Mouse (Mus musculus) cerebellum, adult 9-11 months (tissue): ENCODE results near the gene Rtn4rl1.

Experiments used
- DNase-seq: peaks from one replicate; pipeline ENCODE4 v3.0.0; 2022

Gene Rtn4rl1

DNA sequence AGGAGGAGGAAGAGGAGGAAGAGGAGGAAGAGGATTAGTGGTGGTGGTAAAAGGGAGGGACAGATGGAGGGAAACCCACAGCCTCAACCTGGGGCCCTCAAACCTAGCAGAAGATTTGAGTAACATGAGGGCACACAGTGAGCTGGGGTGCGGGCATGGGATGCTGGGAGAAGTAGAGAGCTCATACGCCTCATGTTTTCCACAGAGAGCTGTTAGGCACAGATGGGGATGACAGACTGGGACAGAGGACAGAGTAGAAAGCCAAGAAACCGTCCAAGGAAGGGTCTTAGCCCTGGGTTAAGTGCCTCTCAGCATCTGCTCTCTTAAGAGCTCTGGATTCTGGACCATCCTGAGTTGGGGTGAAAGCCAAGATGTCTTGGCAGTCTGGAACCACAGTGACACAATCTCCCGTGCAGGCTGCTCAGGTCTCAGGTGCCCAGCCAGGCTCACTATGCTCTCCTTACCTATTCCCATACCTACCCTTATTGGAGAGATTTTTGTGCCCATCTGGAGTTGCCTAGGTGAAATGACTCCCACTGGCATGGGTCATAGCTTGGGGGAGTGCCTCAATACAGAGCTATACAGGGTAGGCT lies 63.6 kb downstream of the Rtn4rl1 start:
- peak; percentile 69 for DNase-seq

DNA sequence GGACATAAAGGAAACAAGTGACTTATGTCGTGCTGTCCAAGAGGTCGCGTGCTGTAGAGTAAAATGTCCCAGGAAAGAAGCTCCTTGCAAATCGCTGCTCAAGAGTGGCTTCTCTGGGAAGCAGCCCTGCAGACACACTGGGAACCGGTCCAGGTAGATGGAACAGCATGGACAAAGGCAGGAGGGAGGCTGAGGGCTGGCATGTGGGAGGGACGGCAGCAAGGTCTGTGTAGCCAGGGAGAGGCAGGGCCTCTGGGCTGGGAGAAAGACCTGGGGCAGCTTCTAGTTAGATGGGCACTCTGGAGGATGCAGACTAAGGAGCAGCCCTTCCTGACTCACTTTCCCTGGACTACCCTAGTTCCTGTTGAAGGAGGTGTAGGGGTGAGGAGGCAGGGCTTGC lies 65.8 kb downstream of the Rtn4rl1 start:
- DNase-seq: peak; percentile 91

DNA sequence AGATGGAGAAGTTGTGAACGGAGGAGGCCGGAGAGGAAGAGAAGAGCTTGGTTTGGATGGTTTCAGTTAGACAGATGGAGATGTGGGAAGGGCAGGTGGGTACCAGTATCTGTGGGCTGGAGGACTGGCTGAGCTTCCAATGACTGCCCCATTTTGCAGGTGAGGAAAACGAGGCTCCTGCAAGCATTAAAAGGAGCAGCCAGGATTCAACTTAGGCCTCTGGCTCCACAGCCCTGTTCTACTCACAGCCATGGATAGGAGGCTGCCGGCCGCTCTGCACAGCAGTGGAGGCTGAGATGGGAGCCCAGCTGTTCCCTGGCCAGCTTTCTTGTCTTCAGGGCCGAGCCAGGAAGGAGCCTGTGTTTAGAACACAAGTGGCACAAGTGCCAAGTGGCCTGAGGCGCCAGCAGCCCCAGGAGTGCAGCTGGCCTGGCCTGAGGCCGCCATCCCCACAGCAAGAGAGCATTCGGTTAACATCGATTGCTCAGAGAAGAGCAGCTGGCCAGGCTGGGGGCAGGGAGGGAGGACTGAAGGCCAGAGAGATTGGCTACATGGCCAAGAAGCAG lies 66.5 kb downstream of the Rtn4rl1 start:
- DNase-seq: peak; percentile 76

DNA sequence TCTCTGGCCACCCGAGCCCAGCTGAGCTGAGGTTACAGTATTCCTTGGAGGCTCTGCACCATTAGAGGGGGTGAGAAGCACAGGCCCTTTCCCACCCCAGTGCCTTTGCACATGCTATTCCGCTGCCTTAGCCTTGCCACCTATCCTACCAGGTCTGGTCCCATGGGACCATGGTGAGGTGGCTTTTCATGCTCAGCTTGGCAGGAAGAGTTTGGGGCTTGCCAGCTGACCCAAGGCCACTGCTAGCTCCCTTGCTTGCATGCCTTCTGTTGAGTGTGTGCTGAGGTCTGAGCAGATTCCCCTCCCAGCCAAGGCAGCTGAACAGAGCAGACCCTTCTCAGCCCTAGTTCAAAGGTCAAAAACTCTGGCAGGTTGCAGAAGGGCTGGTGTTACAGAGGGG lies 67.4 kb downstream of the Rtn4rl1 start:
- DNase-seq: peak; percentile 61

DNA sequence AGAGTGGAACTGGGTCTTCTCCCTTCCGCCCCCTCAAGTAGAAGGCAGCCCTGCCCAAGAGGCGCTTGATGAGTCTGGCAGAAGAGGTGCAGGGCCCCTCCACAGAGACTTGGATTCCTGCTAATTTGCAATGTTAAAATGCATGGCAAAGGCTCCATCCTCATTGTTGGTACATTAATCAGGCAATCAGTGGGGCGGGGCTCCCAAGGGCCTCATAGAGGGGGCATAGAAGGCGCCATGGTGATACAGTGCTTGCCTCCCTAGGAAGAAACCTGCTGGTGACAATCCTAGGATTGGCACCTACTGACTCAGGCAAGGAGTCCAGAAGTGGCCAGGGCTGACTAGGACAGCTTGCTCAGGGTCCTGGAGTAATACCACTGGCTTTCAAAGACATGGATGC lies 68.1 kb downstream of the Rtn4rl1 start:
- no peak for DNase-seq

DNA sequence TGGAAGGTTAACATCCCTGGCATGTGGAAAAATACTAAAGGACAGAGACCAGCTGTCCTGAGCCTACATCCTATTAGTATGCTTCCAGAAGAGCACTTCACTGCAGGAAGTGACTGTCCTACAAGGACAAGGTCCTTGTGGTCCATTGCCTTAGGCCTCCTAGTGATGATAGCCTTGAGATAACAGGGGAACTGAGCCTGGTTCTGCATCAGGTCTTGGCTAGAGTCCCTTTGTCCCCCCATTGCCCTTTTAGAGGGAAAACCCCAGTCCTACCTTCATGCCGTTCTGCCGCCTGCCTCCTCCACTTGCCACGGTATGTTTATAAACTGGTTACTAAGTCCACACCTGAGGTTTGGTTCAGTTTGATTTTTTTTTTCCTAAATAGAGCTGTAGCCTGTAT lies 68.6 kb downstream of the Rtn4rl1 start:
- DNase-seq: no peak

DNA sequence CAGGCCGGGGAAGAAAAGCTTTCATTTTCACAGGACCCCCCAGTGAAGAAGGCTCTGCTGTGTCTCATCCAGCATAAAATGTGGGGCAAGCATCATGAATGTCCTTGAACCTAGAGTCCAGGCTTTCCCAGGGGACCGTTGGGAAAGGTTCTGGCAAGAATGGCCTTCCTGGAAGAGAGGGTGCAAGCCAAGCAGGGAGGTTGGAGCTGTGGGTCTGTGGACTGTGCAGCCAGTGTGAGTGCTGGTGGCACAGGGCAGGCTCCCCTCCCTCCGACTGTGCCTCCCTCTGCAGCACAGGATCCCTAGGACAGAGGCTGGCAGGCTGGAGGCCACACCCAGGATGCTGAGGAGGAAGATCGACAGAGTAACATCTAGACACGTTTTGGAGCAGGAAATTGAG lies 69.2 kb downstream of the Rtn4rl1 start:
- DNase-seq: no peak

DNA sequence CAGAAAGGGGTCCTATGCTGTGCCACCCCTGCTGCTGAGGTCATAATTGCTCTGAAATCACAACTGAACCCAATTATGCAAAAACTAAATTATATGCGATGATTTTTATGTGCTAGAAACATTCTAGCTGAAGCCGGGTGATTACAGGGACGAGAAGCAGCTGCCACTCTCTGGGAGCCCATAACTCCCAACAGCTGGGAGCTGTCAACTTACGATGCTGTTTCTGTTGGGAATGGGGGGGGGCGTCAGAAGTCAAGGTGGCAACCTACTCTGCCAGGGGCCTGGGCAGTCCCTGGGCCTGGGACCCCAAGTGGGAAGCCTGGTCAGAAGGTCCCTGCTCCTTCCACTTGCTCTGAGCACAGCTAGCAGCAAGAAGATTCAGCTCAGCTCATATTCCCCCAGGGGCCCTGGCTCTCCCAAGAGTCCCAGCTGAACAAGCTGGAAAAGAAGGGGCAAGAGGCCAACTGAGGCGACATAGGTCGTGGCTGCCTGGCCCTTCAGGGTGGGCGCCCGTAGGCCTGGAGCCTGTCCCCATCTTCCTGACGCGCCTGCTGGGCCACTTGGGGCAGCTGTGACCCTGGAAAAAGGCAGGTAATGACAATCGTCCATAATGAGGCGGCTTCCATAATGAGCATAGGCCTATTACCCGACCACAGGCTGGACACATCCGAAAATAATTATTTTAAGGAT lies 69.8 kb downstream of the Rtn4rl1 start:
- DNase-seq: peak; percentile 51

DNA sequence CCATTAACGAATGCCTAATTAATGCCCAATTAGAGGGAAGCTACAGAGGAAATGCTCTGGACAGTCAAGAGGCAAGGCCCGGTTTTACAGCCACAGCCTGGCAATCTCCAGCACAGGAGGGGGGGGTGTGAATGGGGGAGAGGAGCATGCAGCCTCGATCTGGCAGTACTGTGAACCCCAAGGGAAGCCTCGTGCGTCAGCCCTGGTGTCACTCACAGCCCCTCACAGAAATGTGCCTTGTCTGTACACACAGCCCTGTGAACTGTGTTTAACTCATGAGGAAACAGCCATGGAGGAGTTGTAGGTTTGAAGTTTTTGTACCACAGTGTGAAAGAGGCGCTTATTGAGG lies 70.4 kb downstream of the Rtn4rl1 start:
- no peak for DNase-seq

DNA sequence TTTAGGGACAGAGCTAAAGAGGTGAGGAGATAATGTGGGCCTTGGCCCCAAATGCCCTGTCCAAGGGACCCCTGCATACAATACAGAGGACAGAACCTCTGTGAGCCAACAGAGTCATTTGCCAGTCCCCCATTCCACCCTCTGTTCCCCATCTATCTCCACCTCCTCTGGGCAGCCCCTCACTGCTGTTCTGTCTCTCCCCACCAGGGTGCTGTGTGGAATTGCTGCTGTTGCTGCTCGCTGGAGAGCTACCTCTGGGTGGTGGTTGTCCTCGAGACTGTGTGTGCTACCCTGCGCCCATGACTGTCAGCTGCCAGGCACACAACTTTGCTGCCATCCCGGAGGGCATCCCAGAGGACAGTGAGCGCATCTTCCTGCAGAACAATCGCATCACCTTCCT lies 71.0 kb downstream of the Rtn4rl1 start:
- no peak for DNase-seq

DNA sequence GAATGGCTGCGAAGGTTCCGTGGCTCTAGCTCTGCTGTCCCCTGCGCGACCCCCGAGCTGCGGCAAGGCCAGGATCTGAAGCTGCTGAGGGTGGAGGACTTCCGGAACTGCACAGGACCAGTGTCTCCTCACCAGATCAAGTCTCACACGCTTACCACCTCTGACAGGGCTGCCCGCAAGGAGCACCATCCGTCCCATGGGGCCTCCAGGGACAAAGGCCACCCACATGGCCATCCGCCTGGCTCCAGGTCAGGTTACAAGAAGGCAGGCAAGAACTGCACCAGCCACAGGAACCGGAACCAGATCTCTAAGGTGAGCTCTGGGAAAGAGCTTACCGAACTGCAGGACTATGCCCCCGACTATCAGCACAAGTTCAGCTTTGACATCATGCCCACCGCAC lies 72.0 kb downstream of the Rtn4rl1 start:
- peak; percentile 40 for DNase-seq

DNA sequence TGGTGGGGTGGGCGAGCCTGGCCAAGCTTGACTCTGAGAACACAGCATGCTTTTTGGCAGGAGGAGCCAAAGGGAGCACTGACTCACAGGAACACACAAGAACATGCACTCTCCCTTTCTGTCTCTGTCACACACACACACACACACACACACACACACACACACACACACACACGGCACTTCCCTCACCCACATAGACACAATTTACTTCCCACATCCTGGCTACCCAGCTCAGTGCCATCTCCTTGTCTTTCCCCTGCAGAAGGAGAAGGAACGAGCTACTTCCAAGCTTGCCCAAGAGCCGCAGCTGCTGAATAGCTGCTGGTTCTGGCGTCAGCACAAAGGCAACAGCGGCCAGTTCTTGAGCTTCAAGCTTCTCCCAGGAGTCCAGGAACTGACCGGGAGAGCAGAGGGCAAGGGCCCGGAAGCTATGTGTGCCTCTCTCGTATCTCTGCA lies 74.3 kb downstream of the Rtn4rl1 start:
- peak; percentile 49 for DNase-seq

DNA sequence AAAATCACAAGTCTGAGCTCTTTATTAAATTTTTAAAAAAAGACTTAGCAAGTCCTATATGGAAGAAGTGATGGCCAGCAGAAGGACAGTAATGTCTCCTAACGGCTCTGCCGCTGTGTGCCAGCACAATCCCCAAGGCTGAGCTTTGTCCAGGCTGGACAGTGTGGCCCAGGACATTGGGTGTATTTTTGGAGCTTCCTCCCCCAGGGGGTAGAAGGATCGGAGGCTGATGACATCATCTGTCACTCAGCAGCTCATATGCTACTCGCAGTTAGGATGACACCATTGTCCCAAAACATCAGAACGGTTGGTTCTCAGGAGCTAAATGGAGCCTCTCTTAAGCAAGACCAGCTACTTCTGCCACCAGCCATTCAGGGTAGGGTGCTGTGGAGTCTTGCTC lies 74.9 kb downstream of the Rtn4rl1 start:
- peak; percentile 73 for DNase-seq

DNA sequence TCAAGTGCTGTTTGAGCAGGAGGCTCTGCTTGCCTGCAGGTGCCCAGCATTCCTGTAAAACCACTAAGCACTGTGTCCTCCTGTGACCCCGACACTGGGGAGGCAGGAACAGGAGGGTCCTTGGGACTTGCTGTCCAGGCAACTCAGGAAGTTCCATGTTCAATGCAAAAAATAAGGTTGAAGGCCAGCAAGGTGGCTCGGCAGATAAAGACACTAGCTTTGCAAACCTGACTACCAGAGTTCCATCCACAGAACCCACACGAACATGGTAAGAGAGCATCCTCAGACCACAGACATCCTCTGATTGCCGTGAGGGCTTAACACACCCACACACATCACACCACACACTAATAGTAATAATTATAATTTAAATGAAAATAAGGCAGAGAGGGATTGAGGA lies 75.6 kb downstream of the Rtn4rl1 start:
- DNase-seq: no peak

DNA sequence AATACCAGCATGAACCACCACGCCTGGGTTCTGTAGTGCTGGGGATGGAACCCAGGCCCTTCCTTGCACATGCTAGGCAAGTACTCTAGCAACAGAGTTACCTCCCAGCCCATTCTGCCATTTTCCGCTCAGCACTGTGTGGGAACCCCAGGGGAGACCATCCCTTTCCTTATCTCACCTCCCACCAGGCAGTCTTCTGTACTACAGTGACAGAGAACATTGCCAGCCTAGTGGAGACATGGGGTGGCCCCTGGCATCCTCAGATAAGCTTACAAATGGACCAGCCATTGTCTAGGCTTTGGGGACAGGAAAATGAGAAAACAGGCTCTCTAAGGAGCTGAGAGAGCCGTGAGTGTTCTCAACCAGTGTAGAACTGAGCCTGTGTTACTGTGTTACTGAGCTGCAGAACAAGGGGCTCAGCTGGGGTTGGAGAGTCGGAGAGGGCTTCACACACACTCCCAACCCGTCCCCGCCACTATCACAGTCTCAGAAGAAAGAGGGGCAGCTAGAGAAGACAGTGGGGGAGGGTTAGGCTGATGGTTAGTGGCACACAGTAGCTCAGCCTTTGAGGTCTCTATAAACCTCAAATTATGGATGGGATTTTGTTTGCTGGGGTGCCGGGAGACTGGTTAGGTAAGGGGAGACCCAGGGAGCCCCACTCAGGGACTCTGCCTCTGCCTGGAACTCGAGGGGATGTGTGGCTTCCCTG lies 76.8 kb downstream of the Rtn4rl1 start:
- DNase-seq: no peak

DNA sequence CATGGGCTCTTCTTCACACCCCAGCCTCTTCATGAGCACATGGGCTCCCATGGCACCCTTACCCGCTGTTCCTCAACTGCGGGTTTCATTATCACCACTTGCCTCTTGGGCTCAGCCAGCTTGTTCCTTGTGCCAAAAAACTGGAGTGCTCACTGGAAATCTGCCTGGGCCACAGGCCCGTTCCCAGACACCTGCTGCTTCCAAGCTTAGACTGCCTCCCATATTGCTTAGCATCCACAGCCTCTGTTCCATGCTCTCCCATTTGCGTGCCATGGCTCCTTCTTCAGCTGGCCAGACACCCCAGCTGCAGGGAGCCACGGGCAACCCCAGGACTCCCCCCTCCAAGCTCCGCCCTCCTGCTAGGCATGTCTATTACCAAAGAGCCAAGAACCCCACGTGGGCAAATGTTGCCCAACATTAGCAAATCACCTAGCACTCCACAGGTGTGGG lies 77.4 kb downstream of the Rtn4rl1 start:
- peak; percentile 87 for DNase-seq

DNA sequence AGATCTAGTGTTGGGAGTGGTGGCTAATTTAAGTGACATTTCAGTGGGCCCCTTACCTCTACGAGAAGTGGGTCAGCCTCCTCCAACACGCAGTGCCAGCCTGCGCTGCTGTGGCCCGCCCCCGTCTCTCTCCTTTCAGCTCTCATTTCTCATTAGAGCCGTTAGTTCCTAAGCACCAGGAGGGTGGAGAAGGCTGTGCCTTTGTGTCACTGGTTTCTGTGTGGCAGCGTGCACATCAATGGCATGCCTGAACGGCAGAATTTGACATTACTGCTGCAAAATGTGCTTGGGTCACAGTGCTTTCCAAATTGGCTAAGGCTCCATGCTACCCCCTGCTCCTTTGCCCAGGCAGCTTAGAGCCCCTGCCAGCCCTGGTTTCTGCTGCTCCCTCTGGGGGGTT lies 79.9 kb downstream of the Rtn4rl1 start:
- DNase-seq: no peak

DNA sequence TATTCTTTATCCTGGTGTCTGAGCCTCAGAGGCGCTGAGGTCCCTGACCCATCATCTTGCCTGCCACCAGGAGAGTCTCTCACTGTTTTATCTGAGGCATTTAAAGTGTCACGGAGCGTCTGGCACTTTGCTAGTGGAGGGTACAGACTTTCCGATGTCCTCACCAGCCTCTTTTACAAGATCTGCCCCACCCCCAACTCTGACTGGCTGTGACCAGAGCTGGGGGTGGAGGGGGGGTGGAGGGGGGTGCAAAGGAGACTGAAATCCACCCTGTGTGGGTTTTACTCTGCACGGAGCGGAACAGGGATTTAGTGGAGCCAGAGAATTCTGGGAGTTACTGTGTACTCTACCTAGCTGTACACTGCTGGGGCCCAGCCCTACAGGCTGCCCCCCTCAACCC lies 81.5 kb downstream of the Rtn4rl1 start:
- no peak for DNase-seq

DNA sequence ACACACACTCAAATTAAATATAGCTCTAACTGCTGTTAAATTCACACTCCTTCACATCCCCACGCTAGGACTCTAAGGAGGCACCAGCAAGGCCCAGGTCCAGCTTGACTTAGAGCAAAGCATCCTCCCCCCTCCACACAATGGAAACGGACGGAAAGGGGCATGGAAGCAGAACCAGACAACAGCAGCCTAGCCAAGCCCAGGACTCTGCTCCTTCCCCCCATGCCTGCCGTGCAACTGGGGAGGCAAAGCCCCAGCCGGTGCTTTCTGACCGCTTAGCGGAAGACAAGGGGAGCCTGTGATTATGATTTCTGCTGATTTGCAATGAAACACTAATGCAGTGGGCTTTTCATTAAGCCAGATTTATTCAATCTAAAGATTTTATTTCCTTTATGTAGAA lies 84.5 kb downstream of the Rtn4rl1 start:
- DNase-seq: peak; percentile 12

DNA sequence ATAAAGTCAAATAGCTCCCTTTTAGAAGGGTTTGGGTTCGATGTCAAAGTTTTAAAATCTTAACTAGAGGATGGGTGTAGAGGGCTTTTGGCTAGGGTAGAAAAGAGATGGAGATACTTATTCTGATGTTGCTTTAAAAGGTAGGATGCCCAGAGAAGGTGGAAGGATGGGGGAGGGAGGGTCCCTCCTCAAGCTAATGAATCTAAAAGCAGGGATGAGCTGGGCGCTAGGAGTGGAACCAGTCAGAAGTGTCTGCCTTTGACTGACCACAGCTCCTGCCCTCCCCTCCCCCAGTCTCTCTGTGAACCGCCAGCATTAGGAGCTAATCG lies 85.4 kb downstream of the Rtn4rl1 start:
- no peak for DNase-seq

DNA sequence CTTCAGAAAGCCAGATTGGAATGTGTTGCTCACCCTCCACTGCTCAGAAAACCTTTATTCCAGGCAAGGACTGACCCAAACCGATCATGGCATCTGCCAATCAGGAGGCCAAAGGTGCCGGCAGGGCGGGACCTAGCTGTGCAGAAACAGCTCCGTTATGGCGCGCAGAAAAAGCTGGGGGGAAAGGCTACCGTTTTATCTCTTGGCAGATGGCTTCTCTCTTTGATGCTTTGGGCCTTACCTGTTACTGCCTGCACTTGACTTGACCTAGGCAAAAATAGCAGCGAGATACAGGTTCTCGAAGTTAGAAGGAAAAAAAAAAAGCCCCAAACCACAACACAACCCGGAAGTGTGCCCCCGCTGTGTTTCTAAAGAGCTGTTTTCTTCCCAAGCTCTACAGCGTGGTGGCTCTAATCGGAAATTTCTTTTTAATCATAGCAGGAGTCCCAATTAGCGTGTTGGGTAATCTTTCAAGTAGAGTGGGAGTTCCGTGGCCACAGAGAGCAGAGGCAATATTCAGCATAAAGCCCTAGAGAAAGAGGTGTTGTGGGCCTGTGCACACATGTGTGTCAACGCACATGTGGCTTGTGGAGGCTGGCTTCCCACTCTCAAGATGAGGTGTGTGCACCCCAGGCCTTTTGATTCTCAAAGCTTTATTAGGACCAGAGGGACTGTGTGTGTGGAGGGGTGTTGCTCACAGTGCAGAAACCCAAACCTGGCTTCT lies 85.9 kb downstream of the Rtn4rl1 start:
- DNase-seq: peak; percentile 54

DNA sequence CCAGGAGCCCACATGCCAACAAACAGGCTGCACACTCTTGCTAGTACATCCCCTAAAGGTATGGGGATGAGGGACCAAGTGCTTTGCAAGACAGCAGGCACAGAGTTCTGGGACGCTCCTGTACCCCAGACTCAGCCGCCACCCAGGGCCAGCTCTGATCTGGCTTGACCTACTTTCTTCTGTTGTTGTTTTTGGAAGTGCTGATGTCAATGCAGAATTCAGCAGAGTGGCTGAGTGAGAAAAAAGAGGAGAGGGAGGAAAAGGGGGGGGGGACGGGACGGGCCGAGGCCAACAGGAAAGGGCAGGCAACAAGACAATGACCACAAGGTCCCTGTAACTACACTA lies 86.5 kb downstream of the Rtn4rl1 start:
- no peak for DNase-seq

DNA sequence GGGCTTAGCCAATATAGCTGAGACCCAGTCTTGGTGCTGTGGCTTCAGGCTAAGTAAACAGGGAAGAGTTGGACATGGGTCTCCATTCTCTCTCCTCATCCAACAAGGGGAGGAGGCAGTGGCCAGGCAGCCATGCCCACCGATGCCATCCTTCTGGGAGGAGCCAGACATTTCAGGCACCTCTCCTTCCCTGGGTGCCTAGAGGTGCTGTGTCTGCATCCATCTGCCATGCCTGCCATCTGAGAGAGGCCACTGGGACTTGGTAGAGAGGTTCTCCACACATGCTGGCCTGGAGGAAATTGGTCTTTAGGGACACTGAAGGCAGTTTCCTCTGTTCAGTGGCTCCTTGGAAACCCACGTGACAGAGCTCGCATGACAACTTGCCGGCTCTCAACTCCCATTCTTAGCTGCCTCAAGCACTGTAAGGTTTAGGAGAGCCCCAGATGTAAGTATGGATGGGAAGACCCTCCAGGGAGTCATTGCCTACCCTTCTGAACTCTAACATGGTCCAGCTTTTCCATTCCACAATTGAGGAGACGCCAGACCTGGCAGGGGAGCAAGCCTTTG lies 86.9 kb downstream of the Rtn4rl1 start:
- DNase-seq: peak; percentile 58
